Mouse (Mus musculus): ENCODE measurements around the gene Nfkbil1. TPM values are rescaled to one million over a fixed set of nuclear protein-coding genes. Genes with fewer than 3 reads are reported as not detected.

Nfkbil1 gene
- total and polyA plus RNA-seq, 3 experiments, result 15.2 to 25.9 (median 22.0) TPM

DNA sequence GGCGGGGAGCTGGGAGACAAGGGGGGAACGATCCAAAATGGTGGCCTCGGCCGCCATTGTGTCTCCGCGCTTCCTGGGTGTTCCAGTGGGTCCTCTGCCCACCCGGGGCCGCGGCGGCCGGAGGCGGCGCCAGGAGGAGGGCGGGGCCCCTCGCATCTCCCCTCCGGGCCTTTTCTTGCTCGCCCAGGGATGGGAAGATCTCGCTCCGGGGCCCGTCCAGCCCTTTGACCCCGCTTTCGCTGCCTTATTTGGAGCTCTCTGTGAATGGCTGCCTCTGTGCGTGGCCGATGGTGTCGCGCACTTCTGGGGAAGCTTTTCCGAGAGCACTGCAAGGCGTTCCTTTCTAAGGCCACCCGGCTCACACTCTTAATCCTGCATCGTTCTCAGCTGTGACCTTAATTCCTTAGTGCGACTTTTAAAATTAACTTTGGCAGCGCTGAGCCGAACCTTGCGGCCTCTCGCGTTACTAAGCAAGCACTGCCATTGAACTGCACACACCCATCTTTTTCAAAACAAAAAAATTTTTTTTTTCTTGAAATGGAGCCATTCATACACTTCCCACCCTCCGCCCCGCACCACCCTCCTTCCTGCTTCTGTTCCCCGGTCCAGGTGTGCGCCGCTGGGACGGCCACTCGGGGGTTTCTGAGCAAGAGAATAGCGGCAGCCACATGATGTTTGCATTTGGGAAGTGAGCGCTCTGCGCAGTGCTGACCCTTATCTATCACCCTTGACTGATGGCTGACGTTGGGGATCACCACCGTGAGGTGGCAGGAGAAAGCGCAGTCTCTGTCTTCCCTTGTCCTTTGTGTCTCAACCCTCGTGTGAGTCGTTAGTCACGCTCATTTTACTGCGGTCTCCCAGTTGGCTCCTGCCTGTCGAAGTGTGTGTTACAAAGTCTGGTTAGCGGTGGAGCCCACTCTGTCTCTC lies 6.7 kb upstream of the Nfkbil1 start (continued):
- TF ChIP-seq ETS1 (conservative IDR thresholded peaks at IDR 0.05; ENCODE audit: low read depth, low read length) (no peak), IRF4 (IDR thresholded peaks at IDR 0.05; ENCODE audit: low read depth, low read length) (no peak), CHD2 (IDR thresholded peaks at IDR 0.05; ENCODE audit: low read length) (no peak), EP300 (IDR thresholded peaks at IDR 0.05; ENCODE audit: low read length) (no peak), UBTF (IDR thresholded peaks at IDR 0.05; ENCODE audit: low read depth, low read length) (0 out of 2 replicates have a peak, but pooled peaks have one; percentile 42)

DNA sequence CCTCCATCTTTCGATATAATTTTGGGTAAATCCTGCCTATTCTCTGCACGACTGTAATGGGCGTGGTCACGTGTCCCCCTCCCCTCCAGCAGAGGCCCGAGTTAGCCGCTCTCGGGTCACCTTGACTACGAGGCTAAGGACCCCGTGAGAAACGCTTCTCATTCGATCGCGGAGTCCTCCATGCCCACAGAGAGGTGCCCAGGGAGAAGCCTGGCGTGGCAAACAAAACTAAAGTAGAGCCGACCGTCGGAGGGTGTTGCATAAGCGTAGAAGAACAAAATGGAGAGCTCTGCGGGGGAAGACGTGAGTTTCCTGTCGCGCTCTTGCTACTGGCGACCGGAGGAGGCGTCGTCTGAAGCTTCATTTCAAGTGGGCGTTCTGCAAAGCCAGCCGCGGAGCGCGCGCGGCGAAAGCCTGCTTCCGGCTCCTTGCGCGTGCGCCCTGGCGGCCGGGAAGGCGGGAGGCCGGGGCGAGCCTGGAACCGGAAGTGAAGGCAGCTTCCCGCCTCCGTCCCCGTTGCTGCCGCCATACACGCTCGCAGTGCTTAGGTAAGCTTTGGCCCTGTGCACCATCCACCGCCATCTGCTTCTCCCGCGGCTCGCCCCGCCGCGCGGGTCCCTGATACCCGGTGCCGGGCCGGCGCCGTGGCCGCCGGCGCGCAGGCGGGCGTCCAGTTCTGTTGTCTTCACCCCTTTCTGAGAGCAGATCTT lies 5.9 kb upstream of the Nfkbil1 start, which contains the start of gene Ddx39b:
TSS of gene Ddx39b (plus strand) at position 442 of the 710 bp plus-strand sequence.
- Histone ChIP-seq H3K27me3 (replicated peaks) (peaks cover 3% of the 10 kb centered on the region), H3K9me3 (replicated peaks; ENCODE audit: low read length) (no peaks in the 10 kb centered on the region), H3K4me3 (replicated peaks in 1 of 3; ENCODE audit: low read depth in 2 of 3, low read length in 2 of 3, poor library complexity in 1 of 3) (peak within 1 kb of the TSS; percentile 90 to 92 (median 92)), H3K9ac (ENCODE audit: insufficient read depth, low read depth) (peak within 1 kb of the TSS; percentile 99), H3K79me2 (replicated peaks; ENCODE audit: control insufficient read depth, extremely low read depth, insufficient read depth, poor library complexity, severe bottlenecking) (peaks cover 48% of the 10 kb centered on the region), H3K4me2 (ENCODE audit: insufficient read depth, low read depth, poor library complexity, severe bottlenecking) (peak within 1 kb of the TSS; percentile 77), H3K27ac (ENCODE audit: insufficient read depth, low read depth) (peak within 1 kb of the TSS; percentile 88), H3K4me1 (ENCODE audit: control insufficient read depth in 1 of 2, insufficient read depth in 2 of 2) (peaks cover 6 to 47% of the 10 kb centered on the region in 2 experiments), H3K36me3 (replicated peaks in 1 of 2; ENCODE audit: control insufficient read depth in 1 of 2, insufficient read depth in 1 of 2, low read length in 1 of 2) (peaks cover 27 to 49% of the 10 kb centered on the region in 2 experiments)
- in situ Hi-C loops (cut with MboI; ENCODE audit: low pct_ligation_motif_present, low pct_unique_long_range_greater_than_20kb, low sequenced_read_pairs), result no loop called here
- peak; percentile 95 for TF ChIP-seq MAZ (IDR thresholded peaks at IDR 0.05; ENCODE audit: low read depth, low read length)
- no peak for TF ChIP-seq IRF4 (IDR thresholded peaks at IDR 0.05; ENCODE audit: low read depth, low read length)
- peak; percentile 79; the same call in 1 of the 2 replicates for TF ChIP-seq CHD1 (IDR thresholded peaks at IDR 0.05; ENCODE audit: low read depth, low read length)
- peak; percentile 91 for TF ChIP-seq NRF1 (IDR thresholded peaks at IDR 0.05; ENCODE audit: low read depth, low read length)
- TF ChIP-seq CTCF (conservative IDR thresholded peaks at IDR 0.05 in 1 of 2, IDR thresholded peaks at IDR 0.05 in 1 of 2; ENCODE audit: low read depth in 2 of 2, low read length in 2 of 2), result 0 out of 4 replicates have a peak, but pooled peaks of 1 of the 2 experiments have one; percentile 17
- TF ChIP-seq MAFK (IDR thresholded peaks at IDR 0.05; ENCODE audit: insufficient replicate concordance, low read length), result no peak
- no peak for TF ChIP-seq JUN (IDR thresholded peaks at IDR 0.05; ENCODE audit: insufficient read depth, low read depth, low read length)
- TF ChIP-seq POLR2A (IDR thresholded peaks at IDR 0.05; ENCODE audit: low read depth, low read length), result peak; percentile 81
- TF ChIP-seq ZMIZ1 (IDR thresholded peaks at IDR 0.05; ENCODE audit: low read depth, low read length), result no peak; the same call in 1 of the 2 replicates
- no peak for TF ChIP-seq PAX5 (IDR thresholded peaks at IDR 0.05; ENCODE audit: low read length)
- peak; percentile 83 for TF ChIP-seq HCFC1 (IDR thresholded peaks at IDR 0.05; ENCODE audit: low read depth, low read length)
- peak; percentile 96 for TF ChIP-seq MXI1 (IDR thresholded peaks at IDR 0.05; ENCODE audit: low read depth, low read length)
- TF ChIP-seq ELF1 (IDR thresholded peaks at IDR 0.05; ENCODE audit: low read depth, low read length), result peak; percentile 98
- TF ChIP-seq UBTF (IDR thresholded peaks at IDR 0.05; ENCODE audit: low read depth, low read length), result no peak
- peak; percentile 93 for TF ChIP-seq BHLHE40 (IDR thresholded peaks at IDR 0.05; ENCODE audit: low read depth, low read length)
- TF ChIP-seq SIN3A (IDR thresholded peaks at IDR 0.05; ENCODE audit: low read length), result peak; percentile 80
- TF ChIP-seq TCF12 (IDR thresholded peaks at IDR 0.05; ENCODE audit: low read depth, low read length), result peak; percentile 89
- TF ChIP-seq MYC (IDR thresholded peaks at IDR 0.05; ENCODE audit: low read depth, low read length), result peak; percentile 93
- peak; percentile 94 for TF ChIP-seq USF2 (conservative IDR thresholded peaks at IDR 0.05; ENCODE audit: low read depth, low read length)
- TF ChIP-seq USF1 (IDR thresholded peaks at IDR 0.05; ENCODE audit: low read depth, low read length), result peak; percentile 95
- TF ChIP-seq MAX (IDR thresholded peaks at IDR 0.05; ENCODE audit: low read length), result peak; percentile 100
- TF ChIP-seq KAT2A (IDR thresholded peaks at IDR 0.05; ENCODE audit: insufficient replicate concordance, low read length), result peak; percentile 97
- TF ChIP-seq EP300 (IDR thresholded peaks at IDR 0.05; ENCODE audit: low read length), result no peak
- TF ChIP-seq NELFE (IDR thresholded peaks at IDR 0.05; ENCODE audit: low read depth, low read length), result peak; percentile 71
- TF ChIP-seq TBP (conservative IDR thresholded peaks at IDR 0.05; ENCODE audit: low read depth, low read length), result peak; percentile 86
- peak; percentile 96 for DNase-seq (ENCODE audit: extremely low read depth)
- dilution Hi-C loops (cut with MboI; ENCODE audit: extremely low pct_ligation_motif_present, extremely low pct_unique_long_range_greater_than_20kb, low sequenced_read_pairs), result no loop called here
